Mouse (Mus musculus) kidney, adult 8-10 months (tissue): ENCODE results near the gene Ece1.

Source experiments
- DNase-seq, 2 experiments: peaks; one replicate each; pipeline ENCODE4 v3.0.0; 2022

The Ece1 gene

DNA sequence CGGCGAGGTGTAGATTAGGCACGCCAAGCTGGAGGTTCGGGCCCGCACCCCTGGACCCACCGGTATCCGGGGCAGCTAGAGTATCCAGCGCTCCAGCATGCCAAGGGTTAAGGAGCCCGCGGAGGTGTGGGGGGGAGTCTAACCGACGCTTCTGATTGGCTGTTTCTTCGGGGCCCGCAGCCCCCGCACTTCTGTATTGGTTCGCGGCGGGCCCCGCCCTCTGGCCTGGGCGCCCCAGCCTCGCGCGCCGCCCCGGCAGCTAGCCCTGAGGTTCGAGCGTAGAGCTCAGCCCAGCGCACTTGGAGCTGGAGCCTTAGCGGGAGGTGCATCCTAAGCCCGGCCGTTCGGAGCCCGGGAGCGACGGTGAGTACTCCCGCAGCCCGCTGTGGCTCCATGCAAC, at the start of gene Ece1:
TSS of gene Ece1 (plus strand) at position 219 of the 400 bp plus-strand sequence.
- peak; percentile 89 to 92 for DNase-seq

DNA sequence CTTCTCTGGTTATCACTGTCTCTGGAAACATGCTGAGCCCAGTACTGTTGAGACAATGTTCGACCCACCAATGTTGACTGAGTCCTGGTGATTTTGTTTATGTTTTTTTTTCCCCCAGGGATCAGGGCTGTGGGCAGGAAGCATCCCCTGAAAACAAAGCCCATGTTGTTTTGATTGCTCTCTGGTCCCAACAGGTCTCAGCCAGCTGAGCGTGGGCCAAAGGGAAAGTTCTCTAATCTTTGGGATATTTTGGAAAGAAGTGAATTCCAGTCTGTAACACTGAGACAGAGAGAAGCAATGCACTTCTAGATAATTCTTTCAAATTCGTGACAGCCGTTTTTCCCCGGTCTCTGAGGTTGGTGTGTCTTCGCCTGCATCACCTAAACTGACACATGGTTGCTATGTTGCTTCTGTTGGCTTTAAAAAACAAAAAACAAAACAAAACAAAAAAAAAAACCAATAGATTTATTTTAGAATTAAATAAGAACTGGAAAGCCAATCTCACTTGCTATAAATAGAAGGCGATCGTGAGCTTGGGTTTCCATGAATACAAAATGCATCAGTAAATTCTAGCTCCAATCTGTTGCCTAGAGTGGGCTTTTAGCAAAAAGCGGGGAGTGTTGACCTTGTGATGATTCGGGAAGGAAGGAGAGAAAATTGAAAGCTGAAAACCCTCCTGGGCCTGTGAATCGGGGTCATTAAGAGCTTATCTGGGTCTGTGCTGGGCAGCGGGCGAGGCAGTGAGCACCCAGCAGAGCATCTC, 48.9 kb upstream of the Ece1 start:
- DNase-seq: no peak

DNA sequence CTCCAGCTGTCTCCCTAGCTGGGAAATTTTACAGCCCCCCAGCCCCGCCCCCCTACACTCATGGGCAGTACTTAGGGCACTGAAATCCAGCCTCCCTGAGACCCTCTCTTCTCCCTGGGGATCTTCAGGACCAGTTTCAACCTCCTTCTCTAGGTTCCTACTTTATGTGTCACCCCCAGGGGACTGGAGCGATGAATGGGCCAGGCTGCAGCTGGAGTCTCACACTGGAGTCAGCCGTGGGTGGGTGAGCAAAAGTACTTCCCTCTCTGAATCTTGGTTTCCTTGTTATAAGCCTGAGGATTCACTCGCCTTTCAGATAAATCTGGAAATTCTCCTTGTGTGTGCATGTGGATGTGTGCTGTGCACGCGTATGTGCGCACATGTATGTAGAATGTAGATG, 47.9 kb upstream of the Ece1 start:
- no peak for DNase-seq

DNA sequence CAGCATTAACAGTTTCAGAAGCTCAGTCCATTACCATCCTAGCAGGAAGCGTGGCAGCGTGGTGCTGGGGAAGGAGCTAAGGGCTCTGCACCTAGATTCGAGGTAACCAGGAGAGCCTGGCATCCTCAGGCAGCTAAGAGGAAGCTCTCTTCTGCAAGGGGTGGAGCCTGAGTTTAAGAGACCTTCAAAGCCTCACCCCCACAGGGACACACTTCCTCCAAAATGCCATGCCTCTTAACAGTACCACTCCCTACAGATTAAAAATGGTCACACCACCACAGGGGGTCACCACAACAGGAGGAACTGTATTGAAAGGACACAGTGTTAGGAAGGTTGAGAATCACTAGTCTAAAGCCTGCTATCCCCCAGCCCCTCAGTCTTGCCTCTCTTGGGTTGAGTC, 46.6 kb upstream of the Ece1 start:
- DNase-seq: no peak

DNA sequence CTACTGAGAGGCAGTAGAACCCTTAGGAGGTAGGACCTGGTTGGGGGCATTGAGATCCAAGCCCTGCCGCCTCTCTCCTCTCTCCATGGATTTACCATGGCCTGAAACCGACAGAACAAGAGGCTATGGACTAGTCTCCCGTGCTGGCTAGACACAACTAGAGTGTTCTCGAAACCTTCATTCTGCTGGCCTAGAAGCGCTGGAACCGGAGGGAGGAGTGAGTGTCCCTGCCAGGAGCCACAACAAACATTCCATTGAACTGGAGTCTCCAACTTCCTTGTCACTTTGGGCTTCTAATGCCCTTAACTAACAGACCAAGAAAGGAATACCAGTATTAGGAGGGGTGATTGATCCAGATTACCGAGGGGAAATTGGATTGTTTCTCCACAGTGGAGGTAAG, 45.8 kb upstream of the Ece1 start:
- no peak for DNase-seq

DNA sequence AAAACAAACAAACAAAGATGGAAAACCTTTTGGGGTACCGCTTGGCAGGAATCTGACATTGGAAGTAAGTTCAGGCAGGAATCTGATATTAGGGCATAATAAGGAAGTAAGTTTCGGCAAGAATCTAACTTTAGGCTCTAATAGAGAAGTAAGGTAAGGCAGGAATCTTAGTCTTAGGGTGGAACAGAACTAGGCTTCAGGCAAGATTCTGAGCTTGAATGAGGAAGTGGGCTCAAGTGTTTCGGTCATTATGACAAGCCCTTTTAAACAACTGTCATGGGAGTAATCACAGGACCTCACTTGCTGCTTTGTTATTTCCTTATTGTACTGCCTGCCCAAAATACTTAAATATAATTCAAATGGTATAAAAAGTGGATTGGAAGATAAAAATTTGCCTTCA, 43.7 kb upstream of the Ece1 start:
- DNase-seq: no peak

DNA sequence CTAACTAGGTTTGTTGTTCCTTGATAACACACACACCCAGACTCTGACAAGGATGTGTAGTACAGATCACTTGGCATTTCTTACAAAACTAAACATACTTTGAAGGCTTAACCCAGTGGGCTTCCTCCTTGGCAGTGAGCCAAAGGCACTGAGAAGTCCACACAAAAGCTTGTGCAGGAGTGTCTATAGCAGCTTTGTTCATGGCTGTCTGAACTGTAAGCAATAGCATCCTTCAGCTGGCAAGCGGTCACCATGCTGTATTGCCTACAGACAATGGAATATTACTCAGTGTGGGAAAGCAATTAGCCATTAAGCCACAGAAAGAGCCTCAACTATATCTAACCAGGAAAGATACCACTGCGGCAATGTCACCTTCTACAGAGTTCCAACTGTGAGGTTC, 42.5 kb upstream of the Ece1 start:
- no peak for DNase-seq

DNA sequence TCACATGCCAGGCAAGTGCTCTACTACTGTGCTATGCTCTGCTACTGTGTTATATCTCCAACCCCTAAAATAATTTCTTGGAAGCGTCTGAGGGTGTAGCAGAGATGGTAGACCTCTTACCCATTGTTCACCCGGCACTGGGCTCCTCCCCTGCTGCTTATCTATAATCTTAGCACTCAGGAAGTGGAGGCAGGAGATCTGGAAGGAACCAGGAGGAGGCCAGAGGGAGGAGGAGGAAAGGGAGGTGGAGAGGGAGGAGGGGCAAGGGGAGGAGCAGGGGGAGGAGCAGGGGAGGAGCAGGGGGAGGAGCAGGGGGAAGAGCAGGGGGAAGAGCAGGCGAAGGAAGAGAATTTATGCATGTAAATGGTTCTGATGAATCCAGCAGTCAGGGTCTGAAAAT, 41.3 kb upstream of the Ece1 start:
- DNase-seq: no peak

DNA sequence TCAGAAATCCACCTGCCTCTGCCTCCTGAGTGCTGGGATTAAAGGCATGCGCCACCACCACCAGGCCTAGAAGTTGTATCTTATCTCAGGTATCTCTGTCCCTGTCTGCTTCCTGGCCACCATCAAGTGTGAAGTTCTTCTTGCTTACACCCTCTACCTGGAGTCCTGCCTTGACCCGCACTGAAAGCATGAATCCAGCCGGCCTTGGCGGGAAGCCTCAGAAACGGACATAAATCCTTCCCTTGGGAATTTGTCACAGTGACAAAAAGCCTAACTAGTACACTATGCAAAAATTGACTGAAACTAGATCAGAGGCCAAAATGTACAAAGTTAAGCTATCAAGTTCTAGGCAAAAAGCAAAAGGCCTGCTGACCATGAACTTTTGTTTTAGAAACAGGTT, 39.5 kb upstream of the Ece1 start:
- no peak for DNase-seq

DNA sequence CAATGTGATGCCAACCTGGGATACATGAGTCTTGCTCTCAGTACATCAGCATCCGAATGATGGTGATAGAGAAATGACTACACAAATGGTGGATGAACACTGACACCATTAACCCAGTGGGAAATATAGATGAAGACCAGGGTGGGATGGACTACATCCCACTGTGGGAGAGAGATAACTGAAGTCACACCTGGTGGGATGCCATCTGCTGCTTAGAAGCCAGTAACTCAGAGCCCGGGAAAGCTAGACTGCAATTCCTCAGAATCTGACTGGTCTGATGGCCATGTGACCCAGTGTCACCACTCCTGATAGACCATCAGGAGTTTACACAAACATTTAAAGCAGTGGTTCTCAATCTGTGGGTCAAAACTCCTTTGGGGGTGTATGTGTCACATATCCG, 38.5 kb upstream of the Ece1 start:
- DNase-seq: no peak

DNA sequence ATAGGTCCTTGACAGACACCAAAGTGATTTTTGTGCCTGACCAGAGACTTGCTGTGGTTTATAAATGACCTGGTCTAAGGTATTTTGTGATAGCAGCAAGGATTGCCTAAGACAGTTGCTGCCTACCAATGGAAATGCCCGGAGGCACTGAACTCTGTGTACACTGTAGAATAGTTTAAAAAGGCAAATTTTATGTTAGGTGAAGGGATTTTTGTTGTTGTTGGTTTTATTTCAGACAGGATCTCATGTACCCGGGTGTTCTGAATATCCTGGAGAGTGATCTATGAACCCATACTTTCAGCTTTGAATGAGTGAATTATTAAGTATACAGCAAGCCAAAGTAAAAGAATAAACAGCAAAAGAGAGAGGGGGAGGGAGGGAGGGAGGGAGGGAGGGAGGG, 37.2 kb upstream of the Ece1 start:
- peak in 1 of 2 experiments; percentile 38 for DNase-seq

DNA sequence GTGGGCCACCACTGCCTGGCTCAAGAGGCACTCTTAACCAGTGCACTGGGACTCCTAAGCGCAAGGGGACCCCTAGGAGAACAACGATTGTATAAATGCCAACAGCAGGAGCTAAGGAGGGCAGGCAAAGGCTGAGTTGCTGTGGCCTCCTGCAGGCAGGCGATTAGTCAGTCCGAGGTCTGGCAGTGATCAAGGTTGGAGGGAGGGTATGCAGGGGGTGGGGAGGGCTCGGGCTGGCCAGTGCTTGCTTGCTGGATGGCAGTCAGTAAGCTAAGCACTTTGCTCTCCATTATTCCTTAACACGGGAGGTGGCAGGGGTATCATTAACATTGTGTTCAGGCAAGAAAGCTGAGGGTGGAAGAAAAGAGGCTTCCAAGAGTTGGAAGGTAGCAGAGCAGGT, 31.7 kb upstream of the Ece1 start:
- no peak for DNase-seq

DNA sequence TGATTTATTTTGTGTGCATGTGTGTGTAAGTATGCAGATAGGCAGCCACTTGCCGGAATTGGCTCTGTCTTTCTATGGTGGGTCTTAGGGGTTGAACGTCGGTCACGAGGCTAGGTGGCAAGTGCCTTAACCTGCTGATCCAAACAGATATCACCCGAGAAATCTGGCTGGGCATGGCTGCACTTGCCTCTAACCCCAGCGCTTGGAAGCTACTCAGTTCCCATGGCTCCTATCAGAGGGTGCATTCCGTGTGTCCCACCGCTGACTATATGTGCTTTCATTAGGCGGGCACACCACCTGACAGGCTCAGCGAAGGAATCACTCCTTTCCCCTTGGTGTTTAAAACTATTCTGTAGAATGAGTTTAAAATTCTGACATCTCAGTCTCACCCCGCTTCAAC, 30.4 kb upstream of the Ece1 start:
- no peak for DNase-seq

DNA sequence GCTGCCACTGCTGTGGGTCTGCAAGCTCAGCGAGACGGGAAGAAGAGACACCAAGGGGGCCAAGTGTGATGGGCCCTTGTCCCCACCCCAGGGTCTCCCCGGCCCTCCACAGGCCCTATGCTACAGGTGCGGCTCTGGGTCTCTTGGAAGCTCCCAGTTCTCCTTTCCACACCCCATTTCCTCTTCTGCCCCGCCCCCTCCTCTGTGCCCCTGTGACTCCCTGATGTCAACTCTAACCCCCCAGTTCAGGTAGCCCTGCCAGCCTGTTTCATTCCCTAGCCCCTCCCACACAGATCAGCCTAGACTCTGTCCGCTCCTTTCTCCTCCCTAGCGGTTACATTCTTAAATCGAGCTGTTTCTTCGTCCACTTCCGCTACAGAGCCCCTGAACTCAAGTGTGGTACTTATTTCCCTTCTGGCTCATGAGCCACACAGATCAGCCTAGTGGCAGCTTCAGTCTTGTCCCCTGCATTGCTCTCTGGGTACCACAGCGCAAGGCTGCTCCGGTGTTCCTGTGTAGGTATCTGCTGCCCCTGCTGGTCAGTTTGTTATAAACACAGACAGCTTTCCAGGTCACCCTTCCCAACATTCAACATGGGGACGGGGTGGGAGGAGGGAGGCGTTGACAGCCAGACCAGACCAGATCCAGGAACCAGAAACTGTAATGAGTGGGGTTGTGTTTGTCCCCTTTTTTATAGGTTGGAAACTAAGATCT, 26.3 kb upstream of the Ece1 start:
- DNase-seq: peak; percentile 85 to 89

DNA sequence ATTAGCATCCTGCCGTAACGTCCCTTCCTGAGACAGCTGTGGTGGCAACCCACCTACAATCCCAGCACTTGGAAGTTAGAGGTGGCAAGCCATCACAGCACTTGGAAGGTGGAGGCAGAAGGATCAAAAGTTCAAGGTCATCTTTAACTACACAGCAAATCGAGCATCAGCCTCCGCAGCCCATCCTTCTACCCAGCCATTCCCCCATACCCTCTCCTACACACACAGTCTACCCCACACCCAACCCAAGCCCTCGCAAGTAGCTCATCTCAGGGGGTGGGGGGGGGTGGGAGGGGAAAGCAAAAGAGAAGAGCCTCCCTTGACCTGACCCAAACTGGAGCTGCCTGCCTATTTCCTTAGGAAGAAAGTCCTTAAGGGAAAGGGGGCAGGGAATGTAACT, 25.3 kb upstream of the Ece1 start:
- no peak for DNase-seq

DNA sequence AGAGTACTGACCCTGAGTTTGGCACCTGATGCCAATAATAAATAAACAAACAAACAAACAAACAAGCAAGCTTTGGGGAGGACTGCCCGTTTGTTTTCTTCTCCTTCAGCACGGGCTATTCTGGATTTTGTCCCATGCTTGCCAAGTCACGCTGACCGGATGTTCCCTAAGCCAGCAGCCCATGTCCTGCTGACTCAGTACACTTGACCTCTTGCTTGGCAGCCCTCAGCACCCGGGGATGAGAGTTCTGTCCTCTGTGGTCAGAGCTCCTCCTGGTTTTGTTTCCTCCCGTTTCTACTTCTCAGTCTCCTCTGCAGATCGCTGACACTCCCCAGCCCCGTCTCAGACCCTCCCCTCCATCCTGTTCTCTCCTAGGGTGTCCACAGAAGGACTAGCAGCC, 24.2 kb upstream of the Ece1 start:
- DNase-seq: peak; percentile 83 to 88

DNA sequence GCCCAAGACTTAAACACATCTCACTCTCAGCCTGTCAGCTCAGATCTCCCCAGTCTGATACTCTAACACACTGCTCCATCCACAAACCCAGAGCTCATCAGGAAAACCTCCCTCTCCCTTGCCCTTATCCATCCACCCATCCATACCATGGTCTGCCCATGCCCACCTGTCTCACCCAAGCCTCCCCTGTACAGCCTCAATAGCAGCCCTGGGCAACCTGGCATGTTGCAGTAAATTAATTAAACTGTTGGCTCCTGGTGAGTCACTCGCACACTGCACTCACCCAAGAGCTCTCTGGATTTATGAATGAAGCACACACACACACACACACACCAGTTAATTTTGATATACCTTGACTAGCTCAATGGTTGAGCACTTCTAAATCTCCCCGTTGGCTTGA, 23.2 kb upstream of the Ece1 start:
- no peak for DNase-seq

DNA sequence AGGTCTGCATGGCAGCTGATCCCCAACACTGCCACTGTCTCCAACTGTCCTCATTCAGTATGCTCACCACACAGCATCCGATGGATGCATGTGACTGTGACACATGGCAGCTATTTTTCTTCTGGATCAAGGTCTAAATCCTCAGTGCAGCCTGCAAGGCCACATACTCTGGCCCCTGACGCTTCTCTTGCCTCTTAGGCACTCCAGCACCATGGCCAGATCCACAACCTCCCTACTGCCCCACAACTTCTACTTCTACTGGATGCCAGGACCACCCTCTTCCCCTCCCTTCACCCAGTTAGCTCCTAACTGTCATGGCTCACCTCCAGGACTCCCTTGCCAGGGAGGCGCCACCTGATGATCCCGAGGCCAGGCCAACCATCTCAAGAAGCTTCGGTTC, 22.6 kb upstream of the Ece1 start:
- DNase-seq: no peak

DNA sequence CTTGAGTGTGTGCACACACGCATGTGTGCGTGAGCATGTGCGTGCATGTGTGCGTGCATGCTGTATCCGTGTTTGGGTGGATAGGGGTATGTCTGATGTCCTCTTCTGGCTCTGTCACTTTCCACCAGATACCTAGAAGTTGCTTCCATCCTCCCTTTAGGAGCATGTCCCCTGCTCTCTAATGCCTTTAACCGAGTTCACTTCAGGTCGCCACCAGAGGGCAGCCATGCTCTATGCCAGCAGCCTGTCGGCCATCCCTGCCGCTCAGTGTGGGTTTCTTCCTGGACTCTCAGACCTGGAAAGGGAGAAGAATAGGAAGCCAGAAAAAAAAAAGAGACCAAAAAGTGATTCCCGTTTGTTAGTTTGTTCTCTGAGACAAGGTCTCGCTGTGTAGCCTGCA, 17.4 kb upstream of the Ece1 start:
- DNase-seq: peak; percentile 54 to 76

DNA sequence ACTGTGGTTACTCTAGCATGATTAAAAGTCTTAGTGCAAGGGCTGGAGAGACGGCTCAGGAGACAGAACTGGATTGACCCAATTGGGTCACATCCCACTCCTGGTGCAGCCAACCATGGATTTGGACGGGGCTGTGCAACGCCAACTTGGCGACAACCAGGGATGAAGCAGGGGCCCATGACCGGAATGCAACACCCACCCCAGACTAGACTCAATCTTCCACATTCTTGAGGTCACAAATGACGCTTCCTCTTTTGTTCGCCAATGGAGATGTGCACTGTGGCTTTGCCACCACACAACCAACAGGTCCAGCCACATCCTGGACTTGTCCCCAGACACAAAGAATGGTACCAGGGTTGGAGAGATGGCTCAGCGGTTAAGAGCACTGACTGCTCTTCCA, 14.4 kb upstream of the Ece1 start:
- DNase-seq: peak; percentile 48 to 51

DNA sequence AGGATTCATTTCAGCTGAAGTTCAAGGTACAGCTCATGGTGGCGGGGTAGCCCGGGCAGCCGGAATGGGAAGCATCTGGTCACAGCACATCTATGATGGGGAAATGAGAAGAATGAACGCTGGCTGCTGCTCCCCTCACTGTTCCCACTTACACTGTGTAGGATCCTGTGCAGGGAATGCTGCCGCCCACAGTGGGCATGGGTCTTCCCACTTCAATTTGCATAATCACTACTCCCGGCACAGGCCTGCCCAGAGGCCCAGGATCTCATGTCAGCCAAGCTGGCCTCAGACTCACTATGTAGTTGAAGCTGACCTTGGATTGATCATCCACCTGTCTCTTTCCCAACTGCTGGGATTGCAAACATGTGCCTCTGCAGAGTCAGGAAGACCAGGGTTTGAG, 11.9 kb upstream of the Ece1 start:
- DNase-seq: no peak

DNA sequence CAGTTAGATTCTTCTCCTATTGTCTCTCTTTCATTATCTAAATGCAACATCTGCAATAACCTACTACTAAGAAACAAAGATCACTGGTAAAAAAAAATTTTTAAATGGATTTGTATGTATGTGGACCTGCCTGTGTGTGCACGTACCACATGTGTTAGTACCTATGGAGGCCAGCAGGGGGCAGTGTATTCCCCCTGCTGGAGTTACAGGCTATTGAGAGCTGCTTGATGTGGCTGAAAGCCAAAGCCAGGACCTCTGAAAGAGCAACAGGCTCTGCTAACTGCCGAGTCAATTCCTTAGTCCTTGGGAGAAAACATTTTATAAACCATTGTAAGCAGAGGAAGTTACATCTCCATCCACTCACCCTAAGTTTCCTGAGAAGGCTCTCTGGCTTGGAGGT, 10.6 kb upstream of the Ece1 start:
- DNase-seq: peak; percentile 60 to 68

DNA sequence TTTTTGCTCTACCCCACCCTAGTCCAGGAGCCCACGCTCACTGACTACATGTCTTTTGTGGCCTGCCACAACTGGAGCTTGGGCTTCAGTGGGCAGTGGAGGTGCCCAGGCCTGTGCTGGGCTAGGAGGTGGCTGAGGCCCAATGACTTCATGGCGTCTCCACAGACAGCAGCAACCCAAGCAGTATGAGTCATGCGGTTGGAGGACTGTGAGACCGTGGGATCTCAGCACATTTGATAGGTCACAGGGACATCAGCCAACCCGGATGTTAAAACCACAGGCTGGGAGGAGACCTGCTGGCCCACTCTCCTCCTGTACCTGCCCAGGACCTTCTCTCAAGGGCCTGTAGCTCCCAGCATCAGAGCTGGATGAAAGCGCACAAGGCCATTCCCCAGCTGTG, 8.2 kb upstream of the Ece1 start:
- no peak for DNase-seq

DNA sequence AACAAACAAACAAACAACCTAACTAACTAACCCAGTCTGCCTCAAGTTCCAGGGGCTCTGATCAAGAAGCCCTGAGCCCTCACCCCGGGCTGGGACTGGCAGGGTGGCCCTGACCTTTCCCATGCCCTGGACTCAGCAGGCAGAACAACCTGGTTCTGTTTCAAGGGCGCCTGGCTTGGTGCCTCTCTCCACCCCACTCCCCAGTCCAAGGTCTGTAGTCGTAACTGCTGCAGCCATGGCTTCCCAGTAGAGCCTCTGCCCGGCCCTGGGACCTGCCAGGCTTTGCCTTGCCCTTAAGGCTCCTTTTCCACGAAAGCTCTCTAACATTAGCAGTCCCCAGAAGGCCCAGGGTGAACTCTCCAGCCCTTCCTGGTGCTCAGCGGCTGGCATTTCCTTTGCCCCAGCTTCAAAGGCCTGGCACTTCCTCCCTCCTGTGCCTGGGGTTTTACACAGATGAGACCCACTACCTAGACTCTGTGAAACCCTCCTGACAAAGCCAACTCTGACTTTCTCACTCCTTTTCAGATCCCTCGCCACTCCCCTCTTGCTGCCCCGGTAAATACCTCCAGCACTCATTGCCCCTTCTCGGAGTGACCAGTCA, 6.2 kb upstream of the Ece1 start:
- peak; percentile 82 for DNase-seq
